8 mouse cellular contexts compared by ENCODE assay signal in genomic region chr2:38512308-38513182, GRCm38 (mm10). TPM values are rescaled to one million over a fixed set of nuclear protein-coding genes. Genes with fewer than 3 reads are reported as not detected.
DNase-seq lines count a peak whose midpoint lies in the region; ATAC-seq and TF ChIP-seq lines count a peak whose summit lies in the region.

No protein-coding gene starts in this region.

- H3K9me3 ChIP-seq in ES-E14 (ENCODE audit: control insufficient read depth, insufficient read depth, low read depth, low read length) = no peaks in the 10 kb centered on the region
- no peaks in the 10 kb centered on the region for H3K9me3 ChIP-seq in forebrain, embryonic 12.5 days
- H3K9me3 ChIP-seq in limb, embryonic 13.5 days = 0 out of 2 replicates have a peak, but pooled peaks cover under 1% of the 10 kb centered on the region
- no peaks in the 10 kb centered on the region for H3K9me3 ChIP-seq in midbrain, embryonic 16.5 days (replicated peaks; ENCODE audit: control insufficient read depth, low read length, poor library complexity, severe bottlenecking)

- peak; percentile 6; the same call in 1 of the 2 replicates for ATAC-seq in forebrain, embryonic 12.5 days (ENCODE audit: low FRiP score)
- ATAC-seq in limb, embryonic 13.5 days (ENCODE audit: low FRiP score, low read depth) = peak; percentile 20
- peak; percentile 4; the same call in 1 of the 2 replicates for ATAC-seq in midbrain, embryonic 16.5 days

- peak overlapping the region; percentile 71 for H3K4me2 ChIP-seq in forebrain, embryonic 12.5 days
- peak overlapping the region; percentile 82 for H3K4me2 ChIP-seq in limb, embryonic 13.5 days (replicated peaks)
- peak overlapping the region; percentile 80 for H3K4me2 ChIP-seq in midbrain, embryonic 16.5 days (ENCODE audit: low read length)

- DNase-seq in 3T3-L1 (ENCODE audit: low read depth, low spot score) (peak; percentile 90), ES-E14 (ENCODE audit: low read depth, low spot score) (no peak)
- peak; percentile 70 to 74 for DNase-seq in heart, postnatal 36 days
- DNase-seq in layer of hippocampus, adult 9-11 months = no peak
- DNase-seq in T-cell, adult 2 months (ENCODE audit: low spot score) = no peak

- intact Hi-C loops in heart, postnatal 36 days (cut with DNase I) = loop anchor here (2.0 kb wide), 1 partner anchor 20 kb away; no protein-coding TSS in a partner anchor

- in situ Hi-C loops in ES-E14 (cut with MboI; ENCODE audit: low sequenced_read_pairs in 2 of 2, unreplicated experiment in 2 of 2) = no loop called here

- no peak overlapping the region for H3K27ac ChIP-seq in ES-E14 (ENCODE audit: insufficient read depth, low read depth, low read length, poor library complexity, severe bottlenecking)
- H3K27ac ChIP-seq in forebrain, embryonic 12.5 days = peak overlapping the region; percentile 85
- peak overlapping the region; percentile 97 for H3K27ac ChIP-seq in limb, embryonic 13.5 days
- peak overlapping the region; percentile 80 for H3K27ac ChIP-seq in midbrain, embryonic 16.5 days (ENCODE audit: low read length)

- WGBS in forebrain, embryonic 12.5 days = 4% methylated on average over 16 of the region's 16 CpGs
- WGBS in limb, embryonic 13.5 days = 3% methylated on average over 16 of the region's 16 CpGs
- 5% methylated on average over 16 of the region's 16 CpGs for WGBS in midbrain, embryonic 16.5 days

- H3K4me3 ChIP-seq in ES-E14 (ENCODE audit: insufficient read depth in 1 of 2, low read depth in 1 of 2, low read length in 2 of 2, poor library complexity in 1 of 2, severe bottlenecking in 1 of 2) = peak overlapping the region; percentile 92 to 95
- peak overlapping the region; percentile 88 for H3K4me3 ChIP-seq in forebrain, embryonic 12.5 days (replicated peaks)
- H3K4me3 ChIP-seq in limb, embryonic 13.5 days = peak overlapping the region; percentile 83
- H3K4me3 ChIP-seq in midbrain, embryonic 16.5 days (ENCODE audit: low read depth, low read length) = peak overlapping the region; percentile 88

- H3K36me3 ChIP-seq in ES-E14 (ENCODE audit: control insufficient read depth, insufficient read depth, low read length, poor library complexity, severe bottlenecking) = no peaks in the 10 kb centered on the region
- H3K36me3 ChIP-seq in forebrain, embryonic 12.5 days (replicated peaks) = 0 out of 2 replicates have a peak, but pooled peaks cover 5% of the 10 kb centered on the region
- H3K36me3 ChIP-seq in limb, embryonic 13.5 days = peaks cover 7% of the 10 kb centered on the region; the same call in 1 of the 2 replicates
- H3K36me3 ChIP-seq in midbrain, embryonic 16.5 days (ENCODE audit: control insufficient read depth, insufficient read depth, low read length) = no peaks in the 10 kb centered on the region

- H3K27me3 ChIP-seq in forebrain, embryonic 12.5 days = no peaks in the 10 kb centered on the region
- H3K27me3 ChIP-seq in limb, embryonic 13.5 days = no peaks in the 10 kb centered on the region
- no peaks in the 10 kb centered on the region for H3K27me3 ChIP-seq in midbrain, embryonic 16.5 days (ENCODE audit: control insufficient read depth, insufficient read depth, low read depth, low read length)

- peak overlapping the region; percentile 89 for H3K9ac ChIP-seq in ES-E14 (ENCODE audit: insufficient read depth, low read depth, low read length, poor library complexity, severe bottlenecking)
- H3K9ac ChIP-seq in forebrain, embryonic 12.5 days = peak overlapping the region; percentile 88
- peak overlapping the region; percentile 95 for H3K9ac ChIP-seq in limb, embryonic 13.5 days
- H3K9ac ChIP-seq in midbrain, embryonic 16.5 days (ENCODE audit: low read depth, low read length) = peak overlapping the region; percentile 90

- peaks cover 0 to 7% of the 10 kb centered on the region in 2 experiments; a peak in 2 of 4 replicates for H3K4me1 ChIP-seq in ES-E14 (ENCODE audit: control insufficient read depth in 2 of 2, insufficient read depth in 2 of 2, low read length in 2 of 2, poor library complexity in 1 of 2)
- peaks cover 57% of the 10 kb centered on the region for H3K4me1 ChIP-seq in forebrain, embryonic 12.5 days
- peaks cover 47% of the 10 kb centered on the region for H3K4me1 ChIP-seq in limb, embryonic 13.5 days
- peaks cover 13% of the 10 kb centered on the region; the same call in 1 of the 2 replicates for H3K4me1 ChIP-seq in midbrain, embryonic 16.5 days (ENCODE audit: control insufficient read depth, insufficient read depth, low read length)

TF ChIP-seq in ES-E14, 5 proteins besides CTCF, POLR2A, EP300 and RAD21:
- no peak for TF ChIP-seq MAFK (IDR thresholded peaks at IDR 0.05; ENCODE audit: insufficient read depth, low read depth, low read length)
- no peak for TF ChIP-seq CHD2 (IDR thresholded peaks at IDR 0.05; ENCODE audit: low read depth, low read length)
- TF ChIP-seq ZNF384 (IDR thresholded peaks at IDR 0.05; ENCODE audit: low read depth, low read length) = no peak
- TF ChIP-seq ZC3H11A (IDR thresholded peaks at IDR 0.05; ENCODE audit: borderline replicate concordance, low read depth, low read length) = no peak
- no peak for TF ChIP-seq HCFC1 (IDR thresholded peaks at IDR 0.05; ENCODE audit: borderline replicate concordance, insufficient read depth, low read length)

RNA-seq across cellular contexts. Expression of gene Nek6, which starts 1.1 kb away (rescaled TPM):
- total RNA-seq in ES-E14 (2012; rRNA removed) = 13.4 and 16.9 TPM in 2 replicates
- polyA plus RNA-seq in forebrain, embryonic 12.5 days (2016; fragmentation: Nextera tagmentation; extraction: Ambion mirVana) = 125 and 132 TPM in 2 replicates
- 1 to 10 TPM; 4.0 to 4.7 TPM for total RNA-seq in heart, postnatal 36 days (2021)
- 179 and 181 TPM in 2 replicates for polyA plus RNA-seq in limb, embryonic 13.5 days (2015; fragmentation: Nextera tagmentation; extraction: Ambion mirVana)
- 52.3 and 56.8 TPM in 2 replicates for polyA plus RNA-seq in midbrain, embryonic 16.5 days (2015; fragmentation: Nextera tagmentation; extraction: Ambion mirVana)

Comparison
In these comparisons a context has a peak if more than half of its experiments do, and no peak if none do; other contexts are left out.
1. DNase-seq: peak in 3T3-L1 (single experiment) and heart, postnatal 36 days (2 of 2); none in ES-E14 (single experiment), layer of hippocampus, adult 9-11 months (single experiment) and T-cell, adult 2 months (single experiment).
2. Peak in every context shown above with its lines, with median percentiles within 50 percentile points of each other: H3K4me3 ChIP-seq, H3K9ac ChIP-seq, ATAC-seq and H3K4me2 ChIP-seq.